Mouse (Mus musculus): Measurements from ENCODE around the gene Psmb3. TPM values are rescaled to one million over a fixed set of nuclear protein-coding genes. Genes with fewer than 3 reads are reported as not detected.

Psmb3 gene
- total and polyA plus RNA-seq, 3 experiments: 560 to 1,251 (median 863) TPM

DNA sequence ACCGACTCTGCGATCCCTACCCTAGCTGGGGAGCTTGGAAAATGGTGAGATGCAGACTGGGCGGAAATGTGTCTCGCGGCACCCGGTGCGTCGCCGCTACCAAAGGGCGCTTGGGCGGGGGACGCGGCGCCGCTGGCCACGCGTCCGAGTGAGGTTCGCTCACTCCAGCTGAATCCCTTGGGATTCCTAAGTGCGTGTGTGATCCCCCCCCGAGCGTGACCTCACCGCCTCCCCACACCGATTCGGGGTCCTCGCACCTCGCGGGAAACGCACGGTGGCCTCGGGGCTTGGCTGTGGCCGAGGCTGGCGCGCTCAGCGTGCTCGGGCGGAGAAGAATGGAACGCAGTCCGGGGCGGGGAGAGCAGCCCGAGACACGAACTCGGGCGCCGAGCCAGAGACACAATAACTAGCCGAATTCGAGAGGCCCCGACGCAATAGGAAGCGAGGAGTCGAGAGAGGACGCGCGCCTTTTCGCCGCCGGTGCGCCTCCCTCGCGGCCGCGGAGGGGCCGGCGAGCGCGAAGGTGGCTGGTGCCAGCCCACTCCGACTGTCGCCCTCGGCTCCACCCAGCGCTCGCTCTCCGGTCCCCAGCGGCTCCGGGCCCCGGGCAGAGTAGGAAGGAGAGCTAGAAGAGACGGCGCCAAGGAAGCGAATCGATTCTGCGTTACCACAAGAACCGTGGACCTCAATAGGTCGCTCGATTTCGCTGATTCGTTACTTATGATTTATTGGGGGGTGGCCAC lies 3.0 kb upstream of the Psmb3 start, which contains the start of gene Pcgf2:
TSS of gene Pcgf2 (minus strand) at position 495 of the 743 bp plus-strand sequence.
- Histone ChIP-seq H3K4me3 (replicated peaks in 1 of 3; ENCODE audit: low read depth in 2 of 3, low read length in 2 of 3, poor library complexity in 1 of 3) (peak within 1 kb of the TSS; percentile 66 to 83 (median 72)), H3K79me2 (replicated peaks; ENCODE audit: control insufficient read depth, extremely low read depth, insufficient read depth, poor library complexity, severe bottlenecking) (peaks cover 19% of the 10 kb centered on the region), H3K9ac (ENCODE audit: insufficient read depth, low read depth) (peak within 1 kb of the TSS; percentile 84), H3K27ac (ENCODE audit: insufficient read depth, low read depth) (peak within 1 kb of the TSS; percentile 69), H3K27me3 (replicated peaks) (peaks cover 21% of the 10 kb centered on the region), H3K36me3 (replicated peaks in 1 of 2; ENCODE audit: control insufficient read depth in 1 of 2, insufficient read depth in 1 of 2, low read length in 1 of 2) (peaks cover 4 to 15% of the 10 kb centered on the region in 2 experiments), H3K9me3 (replicated peaks; ENCODE audit: low read length) (no peaks in the 10 kb centered on the region), H3K4me2 (ENCODE audit: insufficient read depth, low read depth, poor library complexity, severe bottlenecking) (peak within 1 kb of the TSS; percentile 46), H3K4me1 (ENCODE audit: control insufficient read depth in 1 of 2, insufficient read depth in 2 of 2) (peaks cover 11 to 50% of the 10 kb centered on the region in 2 experiments)
- TF ChIP-seq TCF12 (IDR thresholded peaks at IDR 0.05; ENCODE audit: low read depth, low read length) (peak; percentile 49; the same call in 1 of the 2 replicates), PAX5 (IDR thresholded peaks at IDR 0.05; ENCODE audit: low read length) (no peak), ZMIZ1 (IDR thresholded peaks at IDR 0.05; ENCODE audit: low read depth, low read length) (no peak), UBTF (IDR thresholded peaks at IDR 0.05; ENCODE audit: low read depth, low read length) (peak; percentile 100), ZNF384 (IDR thresholded peaks at IDR 0.05; ENCODE audit: low read depth, low read length) (no peak), JUND (conservative IDR thresholded peaks at IDR 0.05; ENCODE audit: low read depth, low read length) (no peak), ETS1 (conservative IDR thresholded peaks at IDR 0.05; ENCODE audit: low read depth, low read length) (no peak), TBP (conservative IDR thresholded peaks at IDR 0.05; ENCODE audit: low read depth, low read length) (peak; percentile 97), RAD21 (IDR thresholded peaks at IDR 0.05; ENCODE audit: low read depth, low read length) (no peak), POLR2AphosphoS2 (IDR thresholded peaks at IDR 0.05; ENCODE audit: low read depth, low read length) (no peak), KAT2A (IDR thresholded peaks at IDR 0.05; ENCODE audit: insufficient replicate concordance, low read length) (0 out of 2 replicates have a peak, but pooled peaks have one; percentile 57), BHLHE40 (IDR thresholded peaks at IDR 0.05; ENCODE audit: low read depth, low read length) (no peak), MAFK (IDR thresholded peaks at IDR 0.05; ENCODE audit: insufficient replicate concordance, low read length) (no peak), CHD1 (IDR thresholded peaks at IDR 0.05; ENCODE audit: low read depth, low read length) (no peak), IRF4 (IDR thresholded peaks at IDR 0.05; ENCODE audit: low read depth, low read length) (no peak), MXI1 (IDR thresholded peaks at IDR 0.05; ENCODE audit: low read depth, low read length) (peak; percentile 56; the same call in 1 of the 2 replicates), MAZ (IDR thresholded peaks at IDR 0.05; ENCODE audit: low read depth, low read length) (no peak), ZKSCAN1 (IDR thresholded peaks at IDR 0.05; ENCODE audit: borderline replicate concordance, low read depth, low read length) (no peak), NELFE (IDR thresholded peaks at IDR 0.05; ENCODE audit: low read depth, low read length) (peak; percentile 50), E2F4 (IDR thresholded peaks at IDR 0.05; ENCODE audit: insufficient replicate concordance, low read depth, low read length) (no peak), SIN3A (IDR thresholded peaks at IDR 0.05; ENCODE audit: low read length) (no peak; the same call in 1 of the 2 replicates), ELF1 (IDR thresholded peaks at IDR 0.05; ENCODE audit: low read depth, low read length) (peak; percentile 7; the same call in 1 of the 2 replicates), RCOR1 (conservative IDR thresholded peaks at IDR 0.05; ENCODE audit: low read depth, low read length) (no peak; the same call in 1 of the 2 replicates), HCFC1 (IDR thresholded peaks at IDR 0.05; ENCODE audit: low read depth, low read length) (no peak), NRF1 (IDR thresholded peaks at IDR 0.05; ENCODE audit: low read depth, low read length) (no peak), SMC3 (IDR thresholded peaks at IDR 0.05; ENCODE audit: low read depth, low read length) (no peak), GABPA (IDR thresholded peaks at IDR 0.05; ENCODE audit: insufficient replicate concordance, low read depth, low read length) (no peak), ZC3H11A (IDR thresholded peaks at IDR 0.05; ENCODE audit: low read depth, low read length) (no peak), JUN (IDR thresholded peaks at IDR 0.05; ENCODE audit: insufficient read depth, low read depth, low read length) (no peak), EP300 (IDR thresholded peaks at IDR 0.05; ENCODE audit: low read length) (no peak), MYC (IDR thresholded peaks at IDR 0.05; ENCODE audit: low read depth, low read length) (no peak), USF1 (IDR thresholded peaks at IDR 0.05; ENCODE audit: low read depth, low read length) (no peak), MEF2A (IDR thresholded peaks at IDR 0.05; ENCODE audit: borderline replicate concordance, low read depth, low read length) (peak; percentile 58; the same call in 1 of the 2 replicates), USF2 (conservative IDR thresholded peaks at IDR 0.05; ENCODE audit: low read depth, low read length) (no peak), POLR2A (IDR thresholded peaks at IDR 0.05; ENCODE audit: low read depth, low read length) (peak; percentile 71), CTCF (conservative IDR thresholded peaks at IDR 0.05 in 1 of 2, IDR thresholded peaks at IDR 0.05 in 1 of 2; ENCODE audit: low read depth in 2 of 2, low read length in 2 of 2) (no peak; a peak in 1 of 4 replicates), CHD2 (IDR thresholded peaks at IDR 0.05; ENCODE audit: low read length) (peak; percentile 13; the same call in 1 of the 2 replicates), MAX (IDR thresholded peaks at IDR 0.05; ENCODE audit: low read length) (peak; percentile 73; the same call in 1 of the 2 replicates)
- in situ Hi-C loops (cut with MboI; ENCODE audit: low pct_ligation_motif_present, low pct_unique_long_range_greater_than_20kb, low sequenced_read_pairs): loop anchor here (5.0 kb wide), 1 partner anchor 37 kb away; no protein-coding TSS in a partner anchor
- peak; percentile 69 for DNase-seq (ENCODE audit: extremely low read depth)
- dilution Hi-C loops (cut with MboI; ENCODE audit: extremely low pct_ligation_motif_present, extremely low pct_unique_long_range_greater_than_20kb, low sequenced_read_pairs): no loop called here

All from CH12.LX (cell line).